Mouse (Mus musculus): Measurements from ENCODE around the gene Ank2. TPM values are rescaled to one million over a fixed set of nuclear protein-coding genes. Genes with fewer than 3 reads are reported as not detected.

The Ank2 gene
- total RNA-seq (2021) = 100 to 1,000 TPM; 313 to 315 TPM
- long read RNA-seq, experiment 1, partial matches to known transcripts = 2 of 15 reads
- long read RNA-seq, experiment 1, other reads (novel, unspliced or antisense) = 10 of 15 reads
- long read RNA-seq, experiment 2, partial matches to known transcripts = 10 of 23 reads
- long read RNA-seq, experiment 2, other reads (novel, unspliced or antisense) = 11 of 23 reads

DNA sequence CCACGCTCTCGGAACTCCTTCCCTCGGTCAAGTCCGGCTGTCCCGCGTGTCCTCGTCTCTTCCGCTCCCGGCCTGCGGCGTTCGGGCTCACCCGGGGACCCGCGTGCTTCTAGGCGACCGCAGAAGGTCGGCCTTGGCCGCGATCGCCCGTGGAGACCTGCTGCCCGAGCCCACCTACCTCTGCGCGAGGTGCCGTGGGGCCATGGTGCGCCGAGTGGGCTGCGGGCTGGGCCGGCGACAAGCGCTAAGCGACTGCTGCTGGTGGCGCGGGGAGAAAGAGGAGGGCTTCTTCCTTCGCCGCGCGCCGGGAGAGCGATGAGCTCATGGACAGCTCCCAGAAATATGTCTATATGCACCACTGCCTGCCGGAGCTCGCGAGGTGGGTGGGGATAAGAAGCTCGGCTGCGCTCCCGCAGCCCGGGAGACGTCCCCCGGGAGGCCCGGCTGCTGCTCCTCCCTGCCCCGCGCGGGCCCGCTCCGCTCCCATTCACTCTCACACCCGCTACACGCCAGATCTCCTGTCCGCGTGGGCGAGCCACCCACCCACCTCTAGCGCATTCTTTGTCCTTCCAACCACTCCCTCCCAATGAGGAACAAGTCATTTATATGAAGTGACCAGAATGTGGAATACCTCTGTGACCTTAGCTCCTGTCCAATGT, at the start of gene Ank2:
Ank2 (minus strand) TSS at position 609 of the 659 bp plus-strand sequence.
- intact Hi-C loops (cut with DNase I) = loop anchor here (2.0 to 5.0 kb wide), 3 partner anchors 22 to 42 kb away; no protein-coding TSS in a partner anchor
- peak; percentile 50 for DNase-seq

DNA sequence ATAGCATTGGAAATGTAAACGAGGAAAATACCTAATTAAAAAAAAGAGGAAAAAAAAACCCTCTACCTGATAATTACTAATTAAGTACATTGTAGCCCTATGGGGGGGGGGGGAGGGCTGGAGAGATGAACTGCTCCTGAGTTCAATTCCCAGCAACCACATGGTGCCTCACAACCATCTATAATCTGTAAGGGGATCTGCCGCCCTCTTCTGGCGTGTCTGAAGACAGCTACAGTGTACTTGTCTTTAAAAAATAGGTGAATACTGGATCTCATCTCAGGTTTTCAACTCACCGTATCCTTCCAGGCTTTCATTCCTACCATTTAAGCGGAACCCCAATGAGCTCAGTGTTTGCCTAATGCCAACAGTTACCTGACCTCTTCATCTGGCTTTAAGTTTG, 48.7 kb upstream of the Ank2 start:
- intact Hi-C loops (cut with DNase I) = loop anchor here (2.0 kb wide), 1 partner anchor 95 kb away; no protein-coding TSS in a partner anchor

DNA sequence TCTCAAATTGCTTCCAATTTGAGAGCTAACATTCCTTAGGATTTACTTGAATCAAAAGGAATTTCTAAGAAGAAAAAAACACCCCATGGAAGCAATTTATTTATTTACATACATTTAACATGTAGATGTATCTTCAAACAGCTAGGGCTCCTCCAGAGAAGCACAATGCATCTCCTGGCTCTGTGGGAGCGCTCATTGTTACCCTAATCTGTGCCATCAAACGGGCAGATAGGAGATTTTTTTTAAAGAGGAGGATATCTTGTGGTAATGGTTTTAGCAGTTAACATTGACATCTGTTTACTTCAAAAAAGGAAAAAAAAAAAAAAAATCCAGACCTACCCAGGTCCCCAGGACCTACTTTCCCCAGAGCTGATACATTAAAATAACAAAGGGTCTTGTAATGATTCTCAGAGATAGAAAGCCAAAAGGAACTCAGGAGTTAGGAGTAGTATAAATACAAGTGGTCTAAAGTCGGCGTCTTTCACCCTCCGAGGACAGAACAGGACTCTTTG, 45.5 kb upstream of the Ank2 start:
- no peak for DNase-seq
- intact Hi-C loops (cut with DNase I) = no loop called here

More for the DNA sequence above, 48.7 kb upstream of the Ank2 start:
- DNase-seq = peak; percentile 23 to 43

DNA sequence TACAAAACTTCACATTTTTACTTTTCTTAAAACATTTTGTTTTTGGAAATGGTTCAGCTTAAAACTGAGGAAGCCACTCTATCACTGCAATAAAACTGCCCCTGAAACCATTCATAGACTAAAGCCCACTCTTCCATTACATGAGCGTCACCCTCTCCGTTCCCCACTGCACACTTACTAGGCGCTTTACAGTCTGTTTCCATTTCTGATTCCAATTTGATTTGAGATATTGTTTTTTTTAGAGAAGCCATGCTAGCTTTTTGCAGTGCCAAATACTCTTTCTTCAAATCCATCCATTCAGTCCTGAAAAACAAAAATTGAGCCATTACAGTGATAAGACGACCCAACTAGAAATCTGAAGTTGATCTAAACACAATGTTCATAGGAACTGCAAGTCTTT, 44.8 kb upstream of the Ank2 start:
- intact Hi-C loops (cut with DNase I) = no loop called here
- no peak for DNase-seq

DNA sequence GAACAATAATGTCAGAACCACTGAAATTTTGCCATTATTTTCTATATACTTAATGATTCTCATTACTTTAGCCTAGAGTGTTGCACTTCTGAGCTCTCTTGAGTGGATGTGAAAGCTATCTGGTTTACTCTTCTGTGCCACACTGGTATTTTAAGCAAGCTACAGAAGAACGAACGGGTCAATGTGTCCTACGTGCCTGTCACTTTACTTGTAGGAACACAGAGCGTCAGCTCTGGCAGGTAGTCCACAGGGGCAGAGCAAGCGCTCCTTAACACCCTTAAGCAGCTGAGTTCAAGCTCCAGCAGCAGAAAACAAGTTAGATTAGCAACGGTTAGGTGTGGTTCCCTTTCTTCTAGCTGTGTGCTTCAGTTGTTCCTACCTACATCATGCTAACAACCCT, 40.0 kb upstream of the Ank2 start:
- intact Hi-C loops (cut with DNase I) = loop anchor here (5.0 kb wide), 1 partner anchor 42 kb away; the partner anchor contains the start of gene Ank2
- peak in 1 of 2 experiments; percentile 25 for DNase-seq

DNA sequence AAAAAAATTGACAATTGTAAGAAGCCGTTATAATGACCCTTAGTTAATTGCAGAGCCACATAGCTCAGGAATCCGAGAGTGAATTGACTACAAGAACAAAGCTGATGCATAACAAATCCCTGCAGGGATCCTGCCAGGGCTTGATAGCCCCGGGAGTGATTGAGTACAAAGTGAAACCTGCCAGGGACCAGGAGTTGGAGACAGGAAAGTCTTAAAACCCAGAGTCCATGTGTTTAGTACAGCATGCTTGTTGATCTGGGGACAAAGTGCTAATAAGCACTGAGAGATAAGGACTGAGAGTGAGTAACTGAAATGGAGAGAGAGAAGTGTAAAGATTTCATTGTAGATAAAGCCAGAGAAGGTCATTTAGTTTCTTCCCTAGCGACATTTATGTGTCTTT, 31.1 kb upstream of the Ank2 start:
- intact Hi-C loops (cut with DNase I) = no loop called here
- DNase-seq = no peak

DNA sequence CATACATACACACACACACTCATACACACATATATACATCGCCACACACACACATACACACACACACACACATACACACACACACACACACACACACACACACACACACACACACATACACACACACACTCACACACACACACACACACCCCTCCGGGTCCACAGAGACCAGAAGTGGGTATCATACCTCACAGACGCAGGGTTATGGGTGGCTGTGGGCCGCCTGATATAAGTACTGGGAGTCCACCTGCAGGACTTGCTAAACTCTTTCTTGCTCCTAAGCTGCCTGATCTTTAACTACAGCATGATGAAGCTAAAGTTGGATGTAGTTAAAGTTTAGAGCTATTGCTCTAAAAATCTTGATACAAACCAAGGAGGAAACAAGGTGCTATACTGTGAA, 30.7 kb upstream of the Ank2 start:
- no peak for DNase-seq
- intact Hi-C loops (cut with DNase I) = no loop called here

DNA sequence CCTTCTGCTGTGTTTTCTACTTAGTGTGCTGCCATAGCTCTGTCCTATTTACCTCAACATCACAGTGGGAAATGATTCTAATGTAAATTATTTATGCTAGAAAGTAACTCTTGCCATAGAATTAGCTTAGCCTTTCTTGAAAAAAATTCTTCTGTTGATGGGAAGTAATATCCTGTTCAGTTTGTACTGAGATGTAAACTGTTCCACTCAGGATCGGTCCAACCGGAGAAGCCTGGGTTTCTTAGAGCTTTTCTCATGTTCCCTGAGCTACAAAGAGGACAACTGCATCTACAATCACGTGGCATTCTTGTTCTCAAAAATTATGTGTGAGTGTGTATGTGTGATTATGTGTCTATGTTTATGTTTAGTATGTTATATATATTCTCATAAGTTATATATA, 30.1 kb upstream of the Ank2 start:
- intact Hi-C loops (cut with DNase I) = no loop called here
- DNase-seq = no peak

DNA sequence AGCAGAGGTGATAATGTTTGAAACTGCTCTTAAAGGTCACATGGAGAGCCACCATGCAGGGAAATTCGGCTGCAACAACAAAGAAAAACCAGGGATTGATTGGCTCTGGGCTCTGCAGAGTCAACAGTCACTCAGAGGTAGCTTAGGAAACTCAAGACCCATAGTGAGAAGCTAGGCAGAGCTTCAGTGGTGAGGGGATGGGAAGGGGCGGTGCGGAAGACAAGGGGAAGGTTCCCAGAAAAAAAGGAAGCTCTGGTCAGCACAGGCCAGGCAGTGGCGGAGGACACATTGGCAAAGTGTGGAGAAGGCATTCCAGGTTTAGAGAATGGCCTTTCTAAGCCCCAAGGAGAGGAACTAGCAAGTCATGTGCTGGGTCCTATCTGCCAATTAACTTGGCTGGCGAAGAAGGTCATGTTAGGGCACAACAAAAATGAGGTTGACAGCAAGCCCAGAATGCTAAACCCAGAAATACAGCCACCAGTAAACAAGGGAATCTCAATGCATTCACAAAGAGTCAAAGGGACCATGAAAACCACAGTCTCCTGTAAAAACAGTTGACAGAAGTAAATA, 28.4 kb upstream of the Ank2 start:
- DNase-seq = peak; percentile 28 to 62
- intact Hi-C loops (cut with DNase I) = no loop called here

DNA sequence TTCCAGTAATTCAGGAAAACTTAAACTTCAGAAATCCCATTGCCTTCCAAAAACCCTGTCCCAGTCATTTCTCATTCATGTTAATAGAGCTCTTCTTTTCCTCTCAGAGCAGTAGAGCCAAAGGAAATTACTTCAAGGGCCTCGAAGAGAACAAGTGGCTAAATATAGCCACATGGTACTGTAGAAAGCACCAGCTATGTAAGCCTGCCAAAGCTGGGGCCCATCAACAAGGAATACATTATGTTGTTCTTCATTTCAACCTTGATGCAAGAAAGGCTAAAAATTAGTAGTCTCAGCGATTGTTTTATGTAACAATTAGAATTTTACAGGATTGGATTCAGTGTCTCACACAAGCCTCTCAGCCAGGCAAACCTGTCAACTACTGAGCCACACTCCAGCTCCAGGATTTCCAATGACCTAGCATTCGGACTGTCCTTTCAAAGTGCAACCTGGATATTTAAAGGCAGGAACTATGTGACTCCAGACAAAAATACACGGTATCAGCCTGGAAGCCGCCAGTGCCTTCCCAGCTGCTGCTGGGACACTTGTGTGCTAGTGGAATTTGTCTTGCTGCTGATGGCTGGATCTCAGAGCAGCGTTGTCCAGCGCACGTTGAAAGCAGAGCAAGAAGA, 26.2 kb upstream of the Ank2 start:
- intact Hi-C loops (cut with DNase I) = no loop called here
- peak; percentile 30 to 43 for DNase-seq

DNA sequence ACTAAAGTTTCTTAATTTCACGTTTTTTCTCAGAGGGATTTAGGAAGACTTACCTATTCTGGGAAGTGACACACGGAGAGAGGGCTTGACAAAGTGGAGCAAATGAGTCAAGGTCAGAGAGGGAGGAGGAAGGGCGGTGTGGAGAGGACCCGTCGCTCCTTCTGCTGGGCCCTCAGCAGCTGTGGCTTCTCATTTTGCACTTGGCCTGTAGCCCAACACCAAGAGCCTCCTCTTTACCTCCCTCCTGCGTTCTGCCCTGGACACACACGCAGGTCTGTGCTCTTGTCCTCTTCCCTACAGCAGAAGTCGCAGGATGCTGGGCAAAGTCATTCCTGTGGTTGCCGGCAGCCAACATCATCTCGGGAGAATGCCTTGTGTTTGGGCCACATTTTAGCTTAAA, 22.0 kb upstream of the Ank2 start:
- peak; percentile 43 to 62 for DNase-seq
- intact Hi-C loops (cut with DNase I) = loop anchor here (2.0 kb wide), 1 partner anchor 22 kb away; the partner anchor contains the start of gene Ank2

DNA sequence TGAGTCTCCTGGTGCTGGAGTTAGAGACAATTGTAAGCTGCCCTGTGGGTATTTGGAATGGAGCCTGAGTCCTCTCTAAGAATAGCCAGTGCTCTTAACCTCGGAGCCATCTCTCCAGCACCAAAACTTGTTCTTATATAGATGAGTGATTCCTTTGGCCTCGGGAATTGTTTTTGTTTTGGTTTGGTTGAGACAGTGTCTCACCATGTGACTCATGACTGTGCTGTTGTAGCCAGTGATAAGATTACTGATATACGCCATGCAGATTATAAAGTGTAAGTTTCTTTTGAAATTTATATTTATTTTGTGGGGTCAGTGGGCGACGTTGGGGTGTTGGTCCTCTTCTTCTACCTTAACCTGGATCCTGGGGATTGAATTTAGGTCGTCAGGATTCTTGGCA, 21.1 kb upstream of the Ank2 start:
- DNase-seq = no peak
- intact Hi-C loops (cut with DNase I) = loop anchor here (2.0 kb wide), 1 partner anchor 21 kb away; the partner anchor contains the start of gene Ank2

DNA sequence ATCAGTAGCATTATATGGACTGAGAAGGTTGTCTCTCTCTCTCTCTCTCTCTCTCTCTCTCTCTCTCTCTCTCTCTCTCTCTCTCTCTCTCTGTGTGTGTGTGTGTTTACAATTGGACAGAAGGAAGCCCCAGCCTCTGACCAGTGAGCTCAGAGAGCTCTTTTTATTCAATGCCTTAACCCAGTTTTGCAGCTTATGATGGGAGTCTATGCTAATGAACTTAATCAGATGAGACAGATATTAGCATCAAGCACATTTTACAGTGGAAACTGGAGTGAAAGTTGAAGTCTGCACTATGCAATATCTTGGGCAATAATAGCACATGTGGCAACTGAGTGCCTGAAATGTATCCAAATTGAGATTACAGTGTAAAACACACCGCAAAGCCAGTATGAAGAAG, 16.1 kb upstream of the Ank2 start:
- intact Hi-C loops (cut with DNase I) = no loop called here
- no peak for DNase-seq

DNA sequence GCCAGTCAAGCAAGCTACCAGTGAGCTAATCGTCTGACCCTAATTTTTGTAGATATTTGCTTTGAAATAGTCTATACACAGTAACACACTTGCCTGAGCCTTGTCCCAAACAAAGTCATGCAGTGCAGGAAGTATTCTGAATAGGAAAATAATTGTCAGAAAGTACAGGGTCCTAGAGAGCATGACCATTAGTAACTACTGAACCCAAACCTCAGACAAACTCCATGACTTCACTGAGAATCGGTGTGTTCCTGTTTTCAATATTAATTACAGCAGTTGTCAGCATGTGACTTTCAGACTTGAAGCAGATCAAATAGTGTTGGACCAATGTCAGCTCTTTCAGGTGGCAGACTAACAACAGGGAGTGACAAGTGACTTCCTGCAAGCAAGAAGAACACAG, 14.5 kb upstream of the Ank2 start:
- DNase-seq = no peak
- intact Hi-C loops (cut with DNase I) = no loop called here

DNA sequence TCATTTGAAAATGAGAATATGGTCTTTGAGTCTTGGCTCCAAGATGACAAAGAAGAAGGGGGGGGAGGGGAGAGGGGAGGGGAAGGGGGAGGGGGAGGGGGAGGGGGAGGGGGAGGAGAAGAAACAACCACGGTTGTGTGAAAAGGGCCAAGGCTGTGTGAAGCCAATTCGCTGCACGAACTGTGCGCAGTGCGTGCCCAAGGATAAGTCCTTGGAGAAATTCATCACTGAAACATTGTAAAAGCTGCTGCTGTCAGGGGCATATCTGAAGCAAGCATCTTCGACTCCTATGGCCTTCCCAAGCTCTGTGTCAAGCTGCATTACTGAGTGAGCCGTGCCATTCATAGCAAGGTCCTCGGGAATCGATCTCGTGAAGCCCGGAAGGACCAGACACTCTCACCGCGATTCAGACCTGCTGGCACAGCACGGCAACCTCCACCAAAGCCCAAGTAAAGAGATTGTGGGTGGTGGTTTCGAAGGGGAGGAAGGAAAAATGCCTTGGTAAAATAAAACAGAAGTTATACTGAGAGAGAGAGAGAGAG, 13.7 kb upstream of the Ank2 start:
- no peak for DNase-seq
- intact Hi-C loops (cut with DNase I) = no loop called here

DNA sequence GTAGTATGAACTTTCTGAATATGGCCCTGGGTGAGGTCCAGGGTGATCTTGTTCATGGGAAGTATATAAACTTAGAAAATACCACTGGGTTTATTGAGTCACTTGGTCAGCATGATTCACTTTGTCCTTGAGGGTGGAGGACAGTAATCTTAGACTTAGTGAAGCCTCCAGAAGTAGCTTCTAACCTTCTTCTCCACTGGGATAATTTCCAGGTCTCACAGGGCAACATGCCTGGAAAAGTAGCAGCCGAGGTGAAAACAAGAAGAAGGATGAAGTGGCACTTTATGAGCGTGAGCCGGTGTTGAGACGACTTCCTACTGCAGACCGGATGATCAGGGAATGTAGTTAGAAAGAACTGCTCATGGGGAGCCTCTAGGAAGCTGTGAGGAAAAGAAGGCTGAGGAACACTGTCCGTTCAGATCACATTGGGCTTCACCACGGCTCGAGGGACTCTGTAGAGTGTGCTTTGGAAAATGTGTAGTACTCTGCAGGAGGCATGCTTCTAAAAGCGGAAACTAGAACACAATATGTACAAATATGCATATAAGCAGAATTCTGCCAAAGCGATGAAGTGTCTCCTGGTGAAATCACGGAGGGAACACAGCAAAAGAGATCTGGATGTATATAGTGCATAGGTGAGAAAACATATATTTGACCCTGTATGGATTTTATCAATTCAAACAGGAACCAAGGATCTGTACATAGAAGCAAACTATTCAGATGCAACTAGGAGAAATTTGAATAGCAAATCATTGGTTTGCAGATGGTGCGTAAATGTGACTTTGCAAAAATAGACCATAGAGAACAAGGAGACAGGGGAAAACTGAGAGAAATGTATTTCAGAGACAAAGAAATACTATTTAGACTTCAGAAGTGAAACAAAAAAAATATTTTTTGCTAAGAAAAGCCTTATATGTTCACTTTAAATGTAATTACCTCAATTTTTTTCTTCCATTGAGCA, 12.9 kb upstream of the Ank2 start:
- intact Hi-C loops (cut with DNase I) = no loop called here
- no peak for DNase-seq

DNA sequence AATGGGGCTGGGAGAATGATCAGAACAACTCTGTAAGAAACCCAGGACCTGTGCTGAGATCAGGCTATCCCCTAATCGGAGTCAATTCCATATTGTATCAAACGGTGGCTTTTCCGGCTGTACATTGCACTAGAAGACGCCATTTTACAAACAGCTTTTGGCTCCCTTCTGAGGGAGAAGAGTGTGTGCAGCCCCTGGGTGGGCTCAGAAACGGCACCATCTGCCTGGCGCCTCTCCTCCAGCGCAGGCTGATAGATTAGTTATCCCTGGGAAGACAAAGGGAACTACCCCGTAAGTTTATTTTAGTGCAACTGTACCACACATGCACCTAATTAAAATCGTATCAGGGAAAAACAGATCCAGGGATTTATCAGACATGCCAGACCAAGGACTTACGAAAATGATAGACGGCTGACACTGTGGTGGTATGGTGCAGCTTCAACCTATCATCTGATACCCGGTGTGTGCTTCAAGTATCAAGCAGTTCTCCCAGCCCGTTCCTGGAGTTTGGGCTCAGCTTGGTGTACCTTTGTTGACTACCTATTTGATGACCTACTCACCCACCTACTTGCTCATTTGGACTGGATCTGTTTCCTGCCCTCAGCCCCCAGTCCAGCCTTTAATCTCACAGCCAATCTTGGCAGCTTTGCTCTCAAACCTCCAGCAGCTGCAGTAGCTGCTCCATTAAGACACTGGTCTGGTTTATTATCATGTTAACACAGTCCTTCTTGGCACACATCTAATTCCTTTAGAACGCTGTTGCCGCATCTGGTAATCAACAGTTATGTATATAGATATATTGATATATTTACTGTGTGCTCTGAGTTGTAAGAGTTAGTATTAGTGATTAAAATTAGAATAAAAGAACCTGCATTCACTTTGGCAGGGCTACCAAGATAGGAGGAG, 9.0 kb upstream of the Ank2 start:
- no peak for DNase-seq
- intact Hi-C loops (cut with DNase I) = no loop called here

DNA sequence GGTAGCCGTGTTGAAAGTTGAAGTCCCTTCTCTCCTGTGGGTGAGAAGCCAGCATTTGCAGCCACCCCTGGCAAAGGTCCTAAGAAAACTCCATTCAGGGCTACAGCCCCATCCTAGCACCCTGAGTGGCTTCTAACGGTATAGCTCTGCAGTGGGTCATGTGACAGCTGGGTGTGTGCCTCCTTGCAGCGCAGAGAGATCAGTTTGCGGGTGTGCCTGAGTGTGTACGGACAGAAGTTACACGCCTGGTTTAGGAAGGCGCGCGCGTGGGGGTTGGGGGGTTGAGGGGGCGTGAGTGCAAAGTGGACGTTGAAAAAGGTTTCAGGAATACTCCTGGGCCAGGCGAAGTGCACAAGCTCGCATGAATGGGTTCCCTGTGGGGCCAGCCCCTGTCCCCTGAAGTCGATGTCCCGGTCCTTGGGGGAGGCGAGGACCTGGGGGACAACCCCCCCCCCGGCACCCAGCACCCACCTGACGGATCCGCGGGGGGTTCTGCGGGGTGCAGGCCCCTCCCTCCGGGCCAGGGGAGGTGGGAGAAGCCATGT, 881 bp downstream of the Ank2 start:
- intact Hi-C loops (cut with DNase I) = loop anchor here (2.0 to 5.0 kb wide), 3 partner anchors 23 to 41 kb away; no protein-coding TSS in a partner anchor
- peak; percentile 13 to 27 for DNase-seq

Measured in heart, postnatal 14 days (tissue).